Mouse (Mus musculus) intestine, embryonic 15.5 days (tissue): Measurements from ENCODE around the gene Ubtf. TPM values are rescaled to one million over a fixed set of nuclear protein-coding genes. Genes with fewer than 3 reads are reported as not detected.
A peak's percentile ranks its signal among the peaks of the same experiment; 100 is the strongest.
"Not testable (repeated sequence)": the region's sequence is repeated elsewhere in the genome, so short reads cannot be mapped to it uniquely, and the experiment has no call there.

ENCODE experiments used
- ATAC-seq: fragments of 200-750 bp; cut with Nextera tagmentation; 2 replicates; pipeline ENCODE4 v1.8.0; 2017; ENCODE audit warnings: moderate TSS enrichment, moderate library complexity
- H3K27ac ChIP-seq: fragments of 300-500 bp; sonication (generic); 2 replicates; pipeline ENCODE4 v1.5.1; 2015; ENCODE audit warnings: mild to moderate bottlenecking, inconsistent platforms
- H3K27me3 ChIP-seq: fragments of 300-500 bp; sonication (generic); replicated peaks from 2 replicates; pipeline ENCODE4 v1.6.1; 2015; ENCODE audit warnings: inconsistent platforms
- H3K36me3 ChIP-seq: fragments of 300-500 bp; sonication (generic); 2 replicates; pipeline ENCODE4 v1.6.1; 2015; ENCODE audit warnings: inconsistent platforms
- H3K4me1 ChIP-seq: fragments of 300-500 bp; sonication (generic); replicated peaks from 2 replicates; pipeline ENCODE4 v1.6.1; 2015; ENCODE audit warnings: inconsistent platforms
- H3K4me2 ChIP-seq: fragments of 300-500 bp; sonication (generic); replicated peaks from 2 replicates; pipeline ENCODE4 v1.6.1; 2015; ENCODE audit warnings: mild to moderate bottlenecking, inconsistent platforms
- H3K4me3 ChIP-seq: fragments of 300-500 bp; sonication (generic); replicated peaks from 2 replicates; pipeline ENCODE4 v1.5.1; 2015; ENCODE audit warnings: inconsistent platforms
- H3K9ac ChIP-seq: fragments of 300-500 bp; sonication (generic); 2 replicates; pipeline ENCODE4 v1.6.1; 2015; ENCODE audit warnings: inconsistent platforms
- H3K9me3 ChIP-seq: fragments of 300-500 bp; sonication (generic); 2 replicates; pipeline ENCODE4 v1.6.1; 2016; ENCODE audit warnings: inconsistent platforms
- WGBS: fragments of 180-500 bp; shearing (Covaris S2); methylation state at CpG from one replicate; pipeline ENCODE4 v1.1.7; 2015; 5-methylcytosine and 5-hydroxymethylcytosine counted together
- polyA plus RNA-seq: library from polyadenylated mRNA; unstranded; fragments of >200 nt; fragmentation: Nextera tagmentation; extraction: Ambion mirVana; gene quantifications from 2 replicates; pipeline ENCODE4 v1.2.1, GENCODE M21; 2015

Gene Ubtf
- polyA plus RNA-seq, 1 experiment from 2014 or later, result 80.2 TPM

GRCm38 (mm10) chr11:102287485-102287884 is 32.1 kb downstream of the Ubtf start:
- Histone ChIP-seq H3K9me3 (no peaks in the 10 kb centered on the region), H3K27ac (no peak overlapping the region), H3K27me3 (no peaks in the 10 kb centered on the region), H3K36me3 (peaks cover 35% of the 10 kb centered on the region), H3K4me3 (no peak overlapping the region), H3K9ac (no peak overlapping the region), H3K4me1 (peaks cover 6% of the 10 kb centered on the region; the same call in 1 of the 2 replicates), H3K4me2 (no peak overlapping the region)
- ATAC-seq, result no peak
- WGBS, result 91% methylated on average over 8 of the region's 8 CpGs

GRCm38 (mm10) chr11:102285095-102285834 is 34.3 kb downstream of the Ubtf start:
- Histone ChIP-seq H3K36me3 (peaks cover 20% of the 10 kb centered on the region), H3K9me3 (no peaks in the 10 kb centered on the region), H3K4me1 (peaks cover 6% of the 10 kb centered on the region; the same call in 1 of the 2 replicates), H3K27me3 (no peaks in the 10 kb centered on the region), H3K4me3 (peak overlapping the region; percentile 79), H3K4me2 (peak overlapping the region; percentile 78), H3K27ac (peak overlapping the region; percentile 75), H3K9ac (peak overlapping the region; percentile 83)
- peak; percentile 76 for ATAC-seq
- WGBS, result 2% methylated on average over 31 of the region's 31 CpGs

GRCm38 (mm10) chr11:102284501-102285094 is 34.9 kb downstream of the Ubtf start, which contains the start of gene Tmub2:
TSS of gene Tmub2 (plus strand) at chr11:102284931.
- Histone ChIP-seq H3K27me3 (no peaks in the 10 kb centered on the region), H3K9me3 (no peaks in the 10 kb centered on the region), H3K9ac (peak within 1 kb of the TSS; percentile 83), H3K4me2 (peak within 1 kb of the TSS; percentile 78), H3K4me1 (peaks cover 6% of the 10 kb centered on the region; the same call in 1 of the 2 replicates), H3K4me3 (peak within 1 kb of the TSS; percentile 79), H3K27ac (peak within 1 kb of the TSS; percentile 75), H3K36me3 (peaks cover 17% of the 10 kb centered on the region)
- ATAC-seq, result peak; percentile 95
- under 1% methylated on average over 32 of the region's 32 CpGs for WGBS

GRCm38 (mm10) chr11:102283922-102284321 is 35.6 kb downstream of the Ubtf start:
- Histone ChIP-seq H3K27me3 (no peaks in the 10 kb centered on the region), H3K9me3 (no peaks in the 10 kb centered on the region), H3K27ac (peak overlapping the region; percentile 22; the same call in 1 of the 2 replicates), H3K4me3 (0 out of 2 replicates have a peak overlapping the region, but pooled peaks have one; percentile 79), H3K4me2 (peak overlapping the region; percentile 78), H3K9ac (no peak overlapping the region; the same call in 1 of the 2 replicates), H3K4me1 (peaks cover 6% of the 10 kb centered on the region; the same call in 1 of the 2 replicates), H3K36me3 (peaks cover 16% of the 10 kb centered on the region)
- WGBS, result 83% methylated on average over 6 of the region's 6 CpGs
- ATAC-seq, result peak; percentile 24; the same call in 1 of the 2 replicates

- H3K4me3 ChIP-seq, H3K36me3 ChIP-seq, H3K4me1 ChIP-seq, H3K27me3 ChIP-seq, ATAC-seq, H3K4me2 ChIP-seq, H3K9ac ChIP-seq, H3K27ac ChIP-seq, H3K9me3 ChIP-seq: not testable (repeated sequence)
- WGBS, result 69% methylated on average over 6 of the region's 6 CpGs
Measured at GRCm38 (mm10) chr11:102280267-102280666, 39.3 kb downstream of the Ubtf start.

GRCm38 (mm10) chr11:102279595-102279994 is 39.9 kb downstream of the Ubtf start:
- H3K9ac ChIP-seq, result no peak overlapping the region
- no peak for ATAC-seq

GRCm38 (mm10) chr11:102277754-102278153 is 41.8 kb downstream of the Ubtf start:
- Histone ChIP-seq H3K4me3 (no peak overlapping the region), H3K27me3 (no peaks in the 10 kb centered on the region), H3K4me2 (no peak overlapping the region), H3K27ac (no peak overlapping the region), H3K4me1 (0 out of 2 replicates have a peak, but pooled peaks cover 2% of the 10 kb centered on the region), H3K36me3 (no peaks in the 10 kb centered on the region), H3K9ac (no peak overlapping the region), H3K9me3 (no peaks in the 10 kb centered on the region)
- ATAC-seq, result no peak
- WGBS, result 78% methylated on average over 9 of the region's 12 CpGs

More at GRCm38 (mm10) chr11:102279595-102279994, 39.9 kb downstream of the Ubtf start:
- no peaks in the 10 kb centered on the region for H3K9me3 ChIP-seq
- no peaks in the 10 kb centered on the region for H3K27me3 ChIP-seq
- H3K36me3 ChIP-seq, result no peaks in the 10 kb centered on the region
- H3K27ac ChIP-seq, result no peak overlapping the region
- WGBS, result 93% methylated on average over 3 of the region's 3 CpGs
- H3K4me2 ChIP-seq, result no peak overlapping the region
- 0 out of 2 replicates have a peak, but pooled peaks cover 2% of the 10 kb centered on the region for H3K4me1 ChIP-seq
- H3K4me3 ChIP-seq, result no peak overlapping the region

GRCm38 (mm10) chr11:102276411-102276915 is 43.1 kb downstream of the Ubtf start:
- H3K4me1 ChIP-seq, result 0 out of 2 replicates have a peak, but pooled peaks cover 2% of the 10 kb centered on the region
- H3K36me3 ChIP-seq, result no peaks in the 10 kb centered on the region
- WGBS, result 1% methylated on average over 33 of the region's 33 CpGs
- no peaks in the 10 kb centered on the region for H3K9me3 ChIP-seq
- no peak overlapping the region for H3K27ac ChIP-seq
- H3K4me2 ChIP-seq, result peak overlapping the region; percentile 78
- H3K9ac ChIP-seq, result peak overlapping the region; percentile 55
- H3K27me3 ChIP-seq, result no peaks in the 10 kb centered on the region
- H3K4me3 ChIP-seq, result peak overlapping the region; percentile 31
- peak; percentile 83 for ATAC-seq

- H3K4me3 ChIP-seq, result no peak within 1 kb of the TSS
- H3K9ac ChIP-seq, result no peak within 1 kb of the TSS; the same call in 1 of the 2 replicates
- no peaks in the 10 kb centered on the region for H3K27me3 ChIP-seq
- no peak within 1 kb of the TSS for H3K27ac ChIP-seq
- no peaks in the 10 kb centered on the region for H3K9me3 ChIP-seq
- H3K36me3 ChIP-seq, result no peaks in the 10 kb centered on the region
- ATAC-seq, result no peak
- 84% methylated on average over 12 of the region's 12 CpGs for WGBS
- peaks cover 3% of the 10 kb centered on the region; the same call in 1 of the 2 replicates for H3K4me1 ChIP-seq
- H3K4me2 ChIP-seq, result no peak within 1 kb of the TSS
Measured at GRCm38 (mm10) chr11:102268520-102269244, 50.9 kb downstream of the Ubtf start, which contains the start of gene Asb16. TSS of gene Asb16 (plus strand) at chr11:102268743.

- peak; percentile 81 for ATAC-seq
- 6% methylated on average over 11 of the region's 11 CpGs for WGBS
Measured at GRCm38 (mm10) chr11:102267480-102267879, 52.1 kb downstream of the Ubtf start.

GRCm38 (mm10) chr11:102266631-102267355 is 52.7 kb downstream of the Ubtf start:
- H3K27me3 ChIP-seq, result no peaks in the 10 kb centered on the region
- no peak overlapping the region for H3K9ac ChIP-seq
- no peaks in the 10 kb centered on the region for H3K36me3 ChIP-seq
- H3K4me1 ChIP-seq, result peaks cover 3% of the 10 kb centered on the region; the same call in 1 of the 2 replicates
- H3K4me3 ChIP-seq, result no peak overlapping the region
- WGBS, result 82% methylated on average over 8 of the region's 8 CpGs
- no peak overlapping the region for H3K27ac ChIP-seq
- no peaks in the 10 kb centered on the region for H3K9me3 ChIP-seq
- no peak overlapping the region for H3K4me2 ChIP-seq
- ATAC-seq, result no peak; the same call in 1 of the 2 replicates

More at GRCm38 (mm10) chr11:102267480-102267879, 52.1 kb downstream of the Ubtf start:
- H3K36me3 ChIP-seq, result no peaks in the 10 kb centered on the region
- no peak overlapping the region; the same call in 1 of the 2 replicates for H3K9ac ChIP-seq
- peaks cover 3% of the 10 kb centered on the region; the same call in 1 of the 2 replicates for H3K4me1 ChIP-seq
- H3K4me3 ChIP-seq, result no peak overlapping the region
- H3K27me3 ChIP-seq, result no peaks in the 10 kb centered on the region
- no peak overlapping the region for H3K27ac ChIP-seq
- H3K4me2 ChIP-seq, result no peak overlapping the region
- H3K9me3 ChIP-seq, result no peaks in the 10 kb centered on the region
